Mouse (Mus musculus) retina, postnatal 1 day (tissue): ENCODE results near the gene Il10ra.
A peak's percentile ranks its signal among the peaks of the same experiment; 100 is the strongest.

Source experiments
- DNase-seq: peaks from one replicate; pipeline ENCODE4 v3.0.0-alpha.2; 2012

The Il10ra gene

GRCm38 (mm10) chr9:45268597-45269325, at the start of gene Il10ra:
Gene Il10ra, minus strand, starts transcription at chr9:45269149.
- peak; percentile 74 for DNase-seq

GRCm38 (mm10) chr9:45317635-45318034, 48.7 kb upstream of the Il10ra start:
- DNase-seq, result no peak

GRCm38 (mm10) chr9:45313913-45314312, 45.0 kb upstream of the Il10ra start:
- DNase-seq, result no peak

- no peak for DNase-seq
Measured at GRCm38 (mm10) chr9:45311858-45312257, 42.9 kb upstream of the Il10ra start.

GRCm38 (mm10) chr9:45308521-45308920, 39.6 kb upstream of the Il10ra start:
- no peak for DNase-seq

- DNase-seq, result no peak
Measured at GRCm38 (mm10) chr9:45306746-45307410, 37.9 kb upstream of the Il10ra start.

GRCm38 (mm10) chr9:45301771-45302170, 32.8 kb upstream of the Il10ra start:
- no peak for DNase-seq

GRCm38 (mm10) chr9:45300422-45301104, 31.6 kb upstream of the Il10ra start:
- DNase-seq, result peak; percentile 94

GRCm38 (mm10) chr9:45299231-45300006, 30.5 kb upstream of the Il10ra start:
- peak; percentile 59 for DNase-seq

- DNase-seq, result no peak
Measured at GRCm38 (mm10) chr9:45294210-45295011, 25.5 kb upstream of the Il10ra start.

GRCm38 (mm10) chr9:45291481-45292168, 22.7 kb upstream of the Il10ra start:
- no peak for DNase-seq

GRCm38 (mm10) chr9:45282466-45282865, 13.5 kb upstream of the Il10ra start:
- no peak for DNase-seq

GRCm38 (mm10) chr9:45280891-45281290, 11.9 kb upstream of the Il10ra start:
- DNase-seq, result no peak

- no peak for DNase-seq
Measured at GRCm38 (mm10) chr9:45280059-45280458, 11.1 kb upstream of the Il10ra start.

- DNase-seq, result no peak
Measured at GRCm38 (mm10) chr9:45274635-45275034, 5.7 kb upstream of the Il10ra start.

GRCm38 (mm10) chr9:45274218-45274617, 5.3 kb upstream of the Il10ra start:
- no peak for DNase-seq

GRCm38 (mm10) chr9:45272213-45272612, 3.3 kb upstream of the Il10ra start:
- no peak for DNase-seq

GRCm38 (mm10) chr9:45268079-45268478, 870 bp downstream of the Il10ra start:
- DNase-seq, result no peak

- DNase-seq, result no peak
Measured at GRCm38 (mm10) chr9:45267099-45267498, 1.9 kb downstream of the Il10ra start.

GRCm38 (mm10) chr9:45261872-45262271, 7.1 kb downstream of the Il10ra start:
- no peak for DNase-seq

GRCm38 (mm10) chr9:45261466-45261865, 7.5 kb downstream of the Il10ra start:
- no peak for DNase-seq

- no peak for DNase-seq
Measured at GRCm38 (mm10) chr9:45259065-45259464, 9.9 kb downstream of the Il10ra start.
